Mouse (Mus musculus): ENCODE measurements around the gene Sowaha. TPM values are rescaled to one million over a fixed set of nuclear protein-coding genes. Genes with fewer than 3 reads are reported as not detected.

Sowaha gene
- polyA plus RNA-seq, 1 experiment from 2014 or later = 11.0 TPM

- H3K9ac ChIP-seq = no peak overlapping the region
- H3K27ac ChIP-seq = no peak overlapping the region
- H3K36me3 ChIP-seq = no peaks in the 10 kb centered on the region
- no peak overlapping the region for H3K4me2 ChIP-seq
- peaks cover 20% of the 10 kb centered on the region for H3K27me3 ChIP-seq
- H3K4me1 ChIP-seq (replicated peaks) = peaks cover 14% of the 10 kb centered on the region
- 79% methylated on average over 8 of the region's 8 CpGs for WGBS (ENCODE audit: insufficient replicate concordance)
- no peak for DNase-seq
- no peaks in the 10 kb centered on the region for H3K9me3 ChIP-seq (replicated peaks)
- ATAC-seq (ENCODE audit: low read depth) = no peak
- H3K4me3 ChIP-seq (replicated peaks) = no peak overlapping the region
Measured at GRCm38 (mm10) chr11:53504376-53504775, 24.3 kb upstream of the Sowaha start.

DNA sequence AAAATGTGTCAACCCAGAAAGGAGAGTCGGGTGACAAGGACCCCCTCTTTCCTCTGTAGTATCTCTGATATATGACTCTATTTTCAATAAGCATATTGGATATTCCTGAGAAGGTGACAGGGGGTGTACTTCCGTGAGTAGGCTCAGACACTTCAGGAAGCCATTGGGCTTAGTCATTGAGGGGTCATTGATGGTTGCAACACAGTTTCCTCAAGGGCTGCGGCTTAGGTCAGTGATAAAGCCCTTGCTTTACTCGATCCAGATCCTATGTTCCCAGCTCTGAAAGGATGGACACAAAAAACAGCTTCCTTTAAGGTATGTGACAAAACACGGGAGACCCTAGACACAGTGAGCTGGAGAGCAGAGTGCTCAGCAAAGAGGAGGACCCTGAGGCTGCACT, 23.7 kb upstream of the Sowaha start:
- peaks cover 21% of the 10 kb centered on the region for H3K27me3 ChIP-seq
- no peak overlapping the region for H3K9ac ChIP-seq
- DNase-seq = no peak
- H3K27ac ChIP-seq = no peak overlapping the region
- WGBS (ENCODE audit: insufficient replicate concordance) = 39% methylated on average over 5 of the region's 5 CpGs
- no peaks in the 10 kb centered on the region for H3K36me3 ChIP-seq
- no peaks in the 10 kb centered on the region for H3K9me3 ChIP-seq (replicated peaks)
- H3K4me3 ChIP-seq (replicated peaks) = no peak overlapping the region
- ATAC-seq (ENCODE audit: low read depth) = no peak
- peaks cover 14% of the 10 kb centered on the region for H3K4me1 ChIP-seq (replicated peaks)
- no peak overlapping the region for H3K4me2 ChIP-seq

DNA sequence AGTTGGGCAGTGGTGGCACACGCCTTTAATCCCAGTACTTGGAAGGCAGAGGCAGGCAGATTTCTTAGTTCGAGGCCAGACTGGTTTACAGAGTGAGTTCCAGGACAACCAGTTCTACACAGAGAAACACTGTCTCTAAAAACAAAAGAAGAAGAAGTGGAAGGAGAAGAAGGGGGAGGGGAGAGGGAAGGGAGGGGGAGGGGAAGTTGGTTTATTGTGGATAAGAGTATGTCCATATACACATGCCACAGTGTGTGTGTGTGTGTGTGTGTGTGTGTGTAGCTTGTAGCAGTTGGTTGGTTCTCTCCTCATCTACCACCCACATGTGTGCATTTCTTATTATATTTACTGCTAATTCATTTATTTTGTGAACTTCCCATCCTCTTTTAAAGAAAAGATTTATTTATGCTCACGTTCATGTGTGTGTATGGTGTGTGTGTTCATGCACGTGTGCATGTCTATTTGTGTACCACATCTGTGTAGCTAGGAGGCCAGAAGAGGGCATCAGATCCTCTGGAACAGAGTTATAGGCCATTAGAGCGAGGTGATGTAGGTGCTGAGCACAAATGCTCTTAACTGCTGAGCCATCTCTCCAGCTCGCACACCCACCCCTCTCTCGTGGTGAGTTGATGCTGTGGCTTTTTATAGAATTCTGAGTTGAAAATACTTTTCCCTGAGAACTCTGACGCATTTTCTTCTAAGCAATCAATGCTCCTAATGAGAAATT, 22.1 kb upstream of the Sowaha start:
- WGBS (ENCODE audit: insufficient replicate concordance) = 42% methylated on average over 8 of the region's 8 CpGs
- ATAC-seq (ENCODE audit: low read depth) = no peak
- no peak for DNase-seq
- Histone ChIP-seq H3K9me3 (replicated peaks) (no peaks in the 10 kb centered on the region), H3K4me3 (replicated peaks) (no peak overlapping the region), H3K4me2 (no peak overlapping the region), H3K27me3 (peaks cover 28% of the 10 kb centered on the region), H3K36me3 (no peaks in the 10 kb centered on the region), H3K9ac (no peak overlapping the region), H3K27ac (no peak overlapping the region), H3K4me1 (replicated peaks) (peaks cover 14% of the 10 kb centered on the region)

- no peak for DNase-seq
- H3K27me3 ChIP-seq = peaks cover 34% of the 10 kb centered on the region
- no peak overlapping the region for H3K9ac ChIP-seq
- H3K36me3 ChIP-seq = no peaks in the 10 kb centered on the region
- no peaks in the 10 kb centered on the region for H3K9me3 ChIP-seq (replicated peaks)
- ATAC-seq (ENCODE audit: low read depth) = peak; percentile 63; the same call in 1 of the 2 replicates
- WGBS (ENCODE audit: insufficient replicate concordance) = 11% methylated on average over 11 of the region's 11 CpGs
- no peak overlapping the region for H3K27ac ChIP-seq
- peaks cover 14% of the 10 kb centered on the region for H3K4me1 ChIP-seq (replicated peaks)
- H3K4me2 ChIP-seq = 0 out of 2 replicates have a peak overlapping the region, but pooled peaks have one; percentile 21
- H3K4me3 ChIP-seq (replicated peaks) = no peak overlapping the region
Measured at GRCm38 (mm10) chr11:53500569-53500968, 20.5 kb upstream of the Sowaha start.

- no peak for DNase-seq
- Histone ChIP-seq H3K4me3 (replicated peaks) (no peak overlapping the region), H3K27me3 (peaks cover 34% of the 10 kb centered on the region), H3K9ac (no peak overlapping the region), H3K27ac (no peak overlapping the region), H3K9me3 (replicated peaks) (no peaks in the 10 kb centered on the region), H3K4me2 (no peak overlapping the region), H3K36me3 (no peaks in the 10 kb centered on the region), H3K4me1 (replicated peaks) (peaks cover 10% of the 10 kb centered on the region)
- 36% methylated on average over 6 of the region's 6 CpGs for WGBS (ENCODE audit: insufficient replicate concordance)
- ATAC-seq (ENCODE audit: low read depth) = no peak
Measured at GRCm38 (mm10) chr11:53496946-53497345, 16.9 kb upstream of the Sowaha start.

DNA sequence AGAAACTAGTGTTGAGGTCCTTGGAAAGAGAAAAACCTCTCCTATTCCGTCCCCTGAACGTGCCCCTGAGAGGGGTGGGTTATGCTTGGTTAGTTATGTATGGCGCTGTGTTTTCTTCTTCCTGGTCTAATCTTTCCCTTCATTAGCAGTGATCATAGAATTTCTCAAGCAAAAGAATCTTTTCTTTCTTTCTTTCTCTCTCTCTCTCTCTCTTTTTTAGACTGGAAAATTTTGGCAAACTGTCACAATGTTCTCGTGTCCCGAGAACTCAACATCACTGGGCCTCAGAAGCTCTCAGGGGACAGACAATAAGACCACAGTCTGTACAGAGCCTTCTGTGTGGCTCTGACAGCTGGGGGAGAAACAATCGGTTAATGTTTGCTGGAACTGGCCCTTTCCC, 15.3 kb upstream of the Sowaha start:
- no peak for DNase-seq
- Histone ChIP-seq H3K4me1 (replicated peaks) (peaks cover under 1% of the 10 kb centered on the region), H3K36me3 (no peaks in the 10 kb centered on the region), H3K9me3 (replicated peaks) (no peaks in the 10 kb centered on the region), H3K4me2 (no peak overlapping the region), H3K27ac (no peak overlapping the region), H3K27me3 (peaks cover 24% of the 10 kb centered on the region), H3K9ac (no peak overlapping the region), H3K4me3 (replicated peaks) (no peak overlapping the region)
- WGBS (ENCODE audit: insufficient replicate concordance) = 64% methylated on average over 6 of the region's 6 CpGs
- ATAC-seq (ENCODE audit: low read depth) = no peak

DNA sequence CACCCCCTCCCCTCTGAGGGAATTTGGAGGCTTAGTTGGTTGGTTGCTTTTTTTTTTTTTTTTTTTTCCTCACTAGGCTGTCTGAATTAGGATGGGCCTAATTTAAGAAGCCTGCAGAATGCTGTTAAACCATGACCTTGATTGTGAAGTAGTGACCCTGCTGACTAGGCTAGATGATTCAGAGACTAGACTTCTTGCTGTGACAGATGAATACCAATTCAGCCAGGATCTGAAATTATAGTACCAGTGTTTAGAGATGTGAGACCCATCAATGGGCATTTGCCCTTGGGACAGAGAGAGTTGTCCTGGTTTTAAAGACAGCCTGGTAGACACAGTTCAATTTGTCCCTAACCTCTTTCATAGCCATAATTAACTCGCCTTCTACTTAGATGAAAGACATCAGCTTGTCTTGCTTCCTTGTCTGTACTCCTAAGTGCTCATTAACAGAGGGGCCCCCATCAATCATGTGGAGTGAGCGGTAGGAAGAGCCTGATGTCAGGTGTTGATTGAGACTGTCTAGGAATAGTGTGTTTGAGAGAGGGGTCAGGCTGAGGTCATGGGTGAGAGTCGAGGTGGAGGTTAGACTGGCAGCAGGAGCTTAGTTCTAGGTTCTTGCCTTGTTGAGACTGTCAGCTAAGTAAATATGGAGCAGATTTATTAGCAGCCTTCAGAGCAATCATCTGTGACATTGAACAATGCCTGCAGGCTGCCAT, 13.3 kb upstream of the Sowaha start:
- H3K4me3 ChIP-seq (replicated peaks) = no peak overlapping the region
- H3K9me3 ChIP-seq (replicated peaks) = no peaks in the 10 kb centered on the region
- DNase-seq (no peak), ATAC-seq (ENCODE audit: low read depth) (no peak)
- H3K36me3 ChIP-seq = no peaks in the 10 kb centered on the region
- H3K27me3 ChIP-seq = peaks cover 13% of the 10 kb centered on the region
- 54% methylated on average over 3 of the region's 3 CpGs for WGBS (ENCODE audit: insufficient replicate concordance)
- H3K27ac ChIP-seq = no peak overlapping the region
- no peaks in the 10 kb centered on the region; the same call in 1 of the 2 replicates for H3K4me1 ChIP-seq (replicated peaks)
- no peak overlapping the region for H3K4me2 ChIP-seq
- H3K9ac ChIP-seq = no peak overlapping the region

DNA sequence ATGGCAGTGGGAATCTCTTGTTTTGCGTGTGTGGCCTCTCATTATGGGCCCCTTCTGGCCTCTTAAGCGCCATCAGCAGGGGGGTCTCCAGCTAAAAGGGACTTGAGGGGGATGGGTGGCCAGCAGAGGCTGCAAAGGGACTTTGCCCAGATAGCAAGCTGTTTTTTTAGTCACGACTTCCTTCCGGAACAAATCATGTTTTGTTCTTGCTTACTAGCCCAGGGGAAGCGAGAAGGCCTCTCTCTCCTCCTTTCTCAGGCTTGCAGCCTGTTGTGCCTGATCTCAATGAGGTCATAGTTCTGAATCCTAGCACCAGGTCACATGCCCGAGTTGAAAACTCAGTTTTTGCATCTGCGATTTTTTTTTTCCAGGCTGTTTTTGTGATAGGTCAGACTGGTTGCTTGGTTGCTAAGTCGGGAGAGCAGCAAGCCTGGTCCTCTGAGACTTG, 11.9 kb upstream of the Sowaha start:
- Histone ChIP-seq H3K36me3 (no peaks in the 10 kb centered on the region), H3K27ac (no peak overlapping the region), H3K9me3 (replicated peaks) (no peaks in the 10 kb centered on the region), H3K4me3 (replicated peaks) (no peak overlapping the region), H3K9ac (no peak overlapping the region), H3K27me3 (peaks cover 19% of the 10 kb centered on the region), H3K4me1 (replicated peaks) (peaks cover 8% of the 10 kb centered on the region), H3K4me2 (no peak overlapping the region)
- ATAC-seq (ENCODE audit: low read depth) (no peak), DNase-seq (no peak)
- WGBS (ENCODE audit: insufficient replicate concordance) = 15% methylated on average over 8 of the region's 8 CpGs

- Histone ChIP-seq H3K4me2 (no peak overlapping the region), H3K9me3 (replicated peaks) (no peaks in the 10 kb centered on the region), H3K36me3 (no peaks in the 10 kb centered on the region), H3K27ac (no peak overlapping the region), H3K4me3 (replicated peaks) (no peak overlapping the region), H3K27me3 (peaks cover 26% of the 10 kb centered on the region), H3K4me1 (replicated peaks) (peaks cover 32% of the 10 kb centered on the region), H3K9ac (no peak overlapping the region)
- ATAC-seq (ENCODE audit: low read depth) = no peak
- 84% methylated on average over 9 of the region's 9 CpGs for WGBS (ENCODE audit: insufficient replicate concordance)
- no peak for DNase-seq
Measured at GRCm38 (mm10) chr11:53489421-53489820, 9.3 kb upstream of the Sowaha start.

- peaks cover 36% of the 10 kb centered on the region for H3K4me1 ChIP-seq (replicated peaks)
- H3K4me2 ChIP-seq = no peak overlapping the region
- H3K36me3 ChIP-seq = no peaks in the 10 kb centered on the region
- DNase-seq = no peak
- WGBS (ENCODE audit: insufficient replicate concordance) = 89% methylated on average over 5 of the region's 5 CpGs
- no peak overlapping the region for H3K4me3 ChIP-seq (replicated peaks)
- ATAC-seq (ENCODE audit: low read depth) = no peak
- no peak overlapping the region for H3K27ac ChIP-seq
- H3K9ac ChIP-seq = no peak overlapping the region
- no peaks in the 10 kb centered on the region for H3K9me3 ChIP-seq (replicated peaks)
- H3K27me3 ChIP-seq = peaks cover 26% of the 10 kb centered on the region
Measured at GRCm38 (mm10) chr11:53489007-53489406, 8.9 kb upstream of the Sowaha start.

DNA sequence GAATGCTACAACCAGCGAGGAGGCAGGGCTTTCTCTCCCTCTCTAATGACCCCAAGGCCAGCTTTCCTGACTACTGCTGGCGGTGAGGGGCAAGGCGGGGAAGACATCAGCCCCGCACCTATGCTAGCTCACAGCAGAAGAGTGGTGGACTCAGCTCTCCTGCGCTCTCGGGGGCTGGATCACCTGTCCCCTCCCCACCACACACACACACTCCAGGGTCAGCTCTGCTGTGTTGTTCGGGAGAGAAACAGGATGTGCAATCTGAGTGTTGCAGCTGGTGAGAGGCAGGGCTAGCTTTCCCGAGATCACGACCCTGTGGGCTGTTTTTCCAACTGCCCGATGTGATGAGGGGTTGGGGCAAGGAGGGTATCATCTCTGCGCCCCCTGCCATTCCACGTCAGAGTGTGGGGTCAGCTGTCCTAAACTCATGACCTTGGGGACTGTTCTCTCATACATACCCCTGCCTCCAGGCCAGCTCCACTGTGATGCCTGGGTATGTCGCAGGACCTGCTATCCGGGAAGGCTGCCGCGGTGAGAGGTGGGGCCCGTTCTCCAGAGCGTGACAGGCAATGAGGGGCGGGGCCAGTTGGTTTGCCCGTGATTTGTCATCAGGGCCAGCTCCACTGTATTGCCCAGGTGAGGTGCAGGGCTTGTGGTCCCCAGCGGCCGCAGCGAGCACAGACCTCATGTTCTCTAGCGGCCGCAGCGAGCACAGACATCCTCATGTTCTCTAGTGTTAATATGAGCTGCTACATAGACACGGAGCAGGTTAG, 6.9 kb upstream of the Sowaha start:
- Histone ChIP-seq H3K9ac (peak overlapping the region; percentile 28; the same call in 1 of the 2 replicates), H3K36me3 (no peaks in the 10 kb centered on the region), H3K9me3 (replicated peaks) (no peaks in the 10 kb centered on the region), H3K27me3 (peaks cover 26% of the 10 kb centered on the region), H3K27ac (no peak overlapping the region), H3K4me2 (peak overlapping the region; percentile 47), H3K4me3 (replicated peaks) (no peak overlapping the region; the same call in 1 of the 2 replicates), H3K4me1 (replicated peaks) (peaks cover 54% of the 10 kb centered on the region)
- WGBS (ENCODE audit: insufficient replicate concordance) = 11% methylated on average over 27 of the region's 27 CpGs
- DNase-seq = no peak
- no peak for ATAC-seq (ENCODE audit: low read depth)
